ENCODE assay signal across 14 mouse cellular contexts in the genomic region with DNA sequence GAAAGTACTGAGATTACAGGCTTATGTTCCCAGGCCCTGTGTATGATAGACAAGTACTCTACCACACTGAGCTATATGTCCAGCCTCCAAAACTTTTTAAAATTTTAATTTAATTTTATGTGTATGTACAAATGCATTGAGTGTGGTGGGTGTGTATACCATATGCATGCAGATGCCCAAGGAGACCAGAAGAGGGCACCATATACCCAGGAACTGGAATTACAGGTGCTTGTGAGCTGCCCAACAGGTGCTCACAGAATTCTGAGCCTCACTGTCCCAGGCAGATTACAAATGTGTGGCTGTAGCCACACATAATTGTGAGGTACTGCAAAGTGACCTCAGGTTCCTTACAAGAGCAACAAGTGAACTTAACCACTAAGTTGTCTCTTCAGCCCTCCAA. TPM values are rescaled to one million over a fixed set of nuclear protein-coding genes. Genes with fewer than 3 reads are reported as not detected.
DNase-seq lines count a peak whose midpoint lies in the region; ATAC-seq and TF ChIP-seq lines count a peak whose summit lies in the region.
"Had no signal": no experiment of that assay in that cellular context is flagged by ENCODE, and none has a peak within 500 bp of the region (broad histone marks: within the 10 kb centered on the region; RNA-seq: fewer than 3 reads in every experiment).

No protein-coding gene starts in this region.

- peaks cover 33% of the 10 kb centered on the region; the same call in 1 of the 2 replicates for H3K36me3 ChIP-seq in liver, adult 2 months (ENCODE audit: control insufficient read depth, insufficient read depth, low read length)
- H3K36me3 ChIP-seq in liver, embryonic 12.5 days, result peaks cover 100% of the 10 kb centered on the region

- TF ChIP-seq POLR2A in liver, adult 2 months (IDR thresholded peaks at IDR 0.05; ENCODE audit: extremely low read depth, insufficient read depth, low read length), result no peak

- no peak overlapping the region for H3K27ac ChIP-seq in liver, adult 2 months (replicated peaks; ENCODE audit: insufficient read depth, low read depth, low read length)
- H3K27ac ChIP-seq in liver, embryonic 12.5 days, result no peak overlapping the region
- H3K27ac ChIP-seq: heart, embryonic 13.5 days had no signal

- no peak overlapping the region for H3K4me2 ChIP-seq in liver, embryonic 12.5 days
- H3K4me2 ChIP-seq: heart, embryonic 13.5 days had no signal

- peak; percentile 10 for DNase-seq in CD4-positive, CD25-positive, alpha-beta regulatory T cell, adult 2 months (ENCODE audit: low read depth, low spot score)
- no peak for DNase-seq in liver, adult 2 months (ENCODE audit: extremely low read depth, low read depth, low spot score)
- DNase-seq in Patski (ENCODE audit: low read depth, low spot score), result no peak
- DNase-seq in induced T-regulatory cell, adult 2 months (ENCODE audit: low read depth), result peak; percentile 47
- DNase-seq in heart, postnatal 14 days, result no peak
- DNase-seq in kidney, postnatal 4 days, result no peak
- DNase-seq: adrenal gland, postnatal 14 days had no signal

- CTCF ChIA-PET in Patski (lab: Charles Lee), result interaction anchor here (0.9 to 1.5 kb wide), 4 partner anchors 8 to 82 kb away, joined by 3 to 4 read pairs (median 3); no protein-coding TSS in a partner anchor

- no peaks in the 10 kb centered on the region for H3K79me2 ChIP-seq in liver, adult 2 months (ENCODE audit: control insufficient read depth, insufficient read depth, low read length)

- no peak overlapping the region for H3K9ac ChIP-seq in liver, adult 2 months (ENCODE audit: low read depth, low read length)
- H3K9ac ChIP-seq in liver, embryonic 12.5 days, result no peak overlapping the region
- H3K9ac ChIP-seq: heart, embryonic 13.5 days had no signal

- TF ChIP-seq CTCF in liver, adult 2 months (IDR thresholded peaks at IDR 0.05; ENCODE audit: low read depth, low read length), result peak; percentile 14; the same call in 1 of the 2 replicates
- peak; percentile 76 for TF ChIP-seq CTCF in Patski (IDR thresholded peaks at IDR 0.05)

- ATAC-seq in CD4-positive, CD25-positive, alpha-beta regulatory T cell, adult 4 months, result no peak
- ATAC-seq in liver, embryonic 12.5 days, result no peak
- no peak for ATAC-seq in Patski
- ATAC-seq: midbrain, embryonic 16.5 days had no signal

- in situ Hi-C loops in Patski (cut with MboI; ENCODE audit: low pct_unique_long_range_greater_than_20kb), result loop anchor here (5.0 kb wide), 1 partner anchor 76 kb away; no protein-coding TSS in a partner anchor

- intact Hi-C loops in heart, postnatal 14 days (cut with DNase I), result no loop called here

- no peaks in the 10 kb centered on the region for H3K9me3 ChIP-seq in liver, embryonic 12.5 days (replicated peaks)
- H3K9me3 ChIP-seq: heart, embryonic 13.5 days had no signal

- H3K27me3 ChIP-seq in liver, adult 2 months (ENCODE audit: control insufficient read depth, insufficient read depth, low read length), result no peaks in the 10 kb centered on the region
- no peaks in the 10 kb centered on the region for H3K27me3 ChIP-seq in liver, embryonic 12.5 days (replicated peaks)
- no peaks in the 10 kb centered on the region for H3K27me3 ChIP-seq in Patski
- H3K27me3 ChIP-seq: heart, embryonic 13.5 days had no signal

- H3K4me1 ChIP-seq in liver, adult 2 months (ENCODE audit: control insufficient read depth, insufficient read depth, low read length), result no peaks in the 10 kb centered on the region
- H3K4me1 ChIP-seq in liver, embryonic 12.5 days, result no peaks in the 10 kb centered on the region
- H3K4me1 ChIP-seq: heart, embryonic 13.5 days had no signal

- no peak overlapping the region for H3K4me3 ChIP-seq in liver, adult 2 months (ENCODE audit: insufficient read depth, low read depth, low read length)
- no peak overlapping the region for H3K4me3 ChIP-seq in liver, embryonic 12.5 days
- H3K4me3 ChIP-seq: heart, embryonic 13.5 days had no signal

- POLR2A ChIA-PET in Patski (lab: Charles Lee), result no interaction called here

RNA-seq across cellular contexts. Expression of gene Higd1b, which starts 18.1 kb away (rescaled TPM):
- not detected for polyA plus RNA-seq in CD4-positive, CD25-positive, alpha-beta regulatory T cell, adult 4 months (2017; shearing (Covaris generic))
- not detected in 2 replicates for total RNA-seq in liver, adult 2 months (2014; rRNA removed)
- polyA plus RNA-seq in liver, adult 2 months (2012; rRNA removed), result not detected in 2 replicates
- polyA plus RNA-seq in liver, embryonic 12.5 days (2016; fragmentation: Nextera tagmentation; extraction: Ambion mirVana), result not detected in 2 replicates
- not detected for polyA plus RNA-seq in Patski (2021)
- 10 to 100 TPM; 20.4 to 25.4 TPM for total RNA-seq in heart, postnatal 14 days (2021)
- polyA plus RNA-seq: heart, embryonic 13.5 days; intestine, embryonic 14.5 days; liver, embryonic 16.5 days; stomach, embryonic 14.5 days had no signal

RNA-seq across cellular contexts. Expression of gene Eftud2, which starts 27.0 kb away (rescaled TPM):
- polyA plus RNA-seq in CD4-positive, CD25-positive, alpha-beta regulatory T cell, adult 4 months (2017; shearing (Covaris generic)), result 100 to 1,000 TPM in 1 of 2 experiments, 10 to 100 TPM in 1; 97.2 to 170 TPM
- total RNA-seq in liver, adult 2 months (2014; rRNA removed), result 16.2 and 24.1 TPM in 2 replicates
- 41.5 and 53.3 TPM in 2 replicates for polyA plus RNA-seq in liver, adult 2 months (2012; rRNA removed)
- polyA plus RNA-seq in liver, embryonic 12.5 days (2016; fragmentation: Nextera tagmentation; extraction: Ambion mirVana), result 192 and 196 TPM in 2 replicates
- polyA plus RNA-seq in Patski (2021), result 120 TPM
- total RNA-seq in heart, postnatal 14 days (2021), result 10 to 100 TPM; 39.2 to 40.5 TPM

RNA-seq across cellular contexts. Expression of gene Ccdc103, which starts 27.2 kb away (rescaled TPM):
- not detected for polyA plus RNA-seq in CD4-positive, CD25-positive, alpha-beta regulatory T cell, adult 4 months (2017; shearing (Covaris generic))
- 0.09 TPM in 1 of 2 replicates, not detected in the other for total RNA-seq in liver, adult 2 months (2014; rRNA removed)
- polyA plus RNA-seq in liver, adult 2 months (2012; rRNA removed), result 0.06 TPM in 1 of 2 replicates, not detected in the other
- polyA plus RNA-seq in liver, embryonic 12.5 days (2016; fragmentation: Nextera tagmentation; extraction: Ambion mirVana), result 0.85 and 0.97 TPM in 2 replicates
- polyA plus RNA-seq in Patski (2021), result 6.0 TPM
- under 1 TPM; 0.14 to 0.22 TPM for total RNA-seq in heart, postnatal 14 days (2021)

RNA-seq across cellular contexts. Expression of gene Fam187a, which starts 31.2 kb away (rescaled TPM):
- polyA plus RNA-seq in CD4-positive, CD25-positive, alpha-beta regulatory T cell, adult 4 months (2017; shearing (Covaris generic)), result not detected
- total RNA-seq in liver, adult 2 months (2014; rRNA removed), result 0.07 TPM in 1 of 2 replicates, not detected in the other
- not detected in 2 replicates for polyA plus RNA-seq in liver, adult 2 months (2012; rRNA removed)
- not detected in 2 replicates for polyA plus RNA-seq in liver, embryonic 12.5 days (2016; fragmentation: Nextera tagmentation; extraction: Ambion mirVana)
- 0.26 TPM for polyA plus RNA-seq in Patski (2021)
- not detected for total RNA-seq in heart, postnatal 14 days (2021)
- total RNA-seq: adrenal gland, postnatal 14 days had no signal
- polyA plus RNA-seq: heart, embryonic 13.5 days; intestine, embryonic 14.5 days; liver, embryonic 16.5 days; midbrain, embryonic 16.5 days; stomach, embryonic 14.5 days had no signal

RNA-seq across cellular contexts. Expression of gene Gjc1, which starts 34.3 kb away (rescaled TPM):
- polyA plus RNA-seq in CD4-positive, CD25-positive, alpha-beta regulatory T cell, adult 4 months (2017; shearing (Covaris generic)), result under 1 TPM in 1 of 2 experiments, not detected in 1; 0.28 TPM
- 0.46 and 0.47 TPM in 2 replicates for total RNA-seq in liver, adult 2 months (2014; rRNA removed)
- 0.11 and 0.26 TPM in 2 replicates for polyA plus RNA-seq in liver, adult 2 months (2012; rRNA removed)
- polyA plus RNA-seq in liver, embryonic 12.5 days (2016; fragmentation: Nextera tagmentation; extraction: Ambion mirVana), result 8.7 and 9.5 TPM in 2 replicates
- 33.9 TPM for polyA plus RNA-seq in Patski (2021)
- 10 to 100 TPM; 37.7 to 42.6 TPM for total RNA-seq in heart, postnatal 14 days (2021)

Comparison
In these comparisons a context has a peak if more than half of its experiments do, and no peak if none do; other contexts are left out.
1. DNase-seq: peak in CD4-positive, CD25-positive, alpha-beta regulatory T cell, adult 2 months (single experiment) and induced T-regulatory cell, adult 2 months (single experiment); none in liver, adult 2 months (single experiment), Patski (single experiment), heart, postnatal 14 days (0 of 2) and kidney, postnatal 4 days (0 of 2).